Mouse (Mus musculus): ENCODE results near the gene Pxmp2.

DNA sequence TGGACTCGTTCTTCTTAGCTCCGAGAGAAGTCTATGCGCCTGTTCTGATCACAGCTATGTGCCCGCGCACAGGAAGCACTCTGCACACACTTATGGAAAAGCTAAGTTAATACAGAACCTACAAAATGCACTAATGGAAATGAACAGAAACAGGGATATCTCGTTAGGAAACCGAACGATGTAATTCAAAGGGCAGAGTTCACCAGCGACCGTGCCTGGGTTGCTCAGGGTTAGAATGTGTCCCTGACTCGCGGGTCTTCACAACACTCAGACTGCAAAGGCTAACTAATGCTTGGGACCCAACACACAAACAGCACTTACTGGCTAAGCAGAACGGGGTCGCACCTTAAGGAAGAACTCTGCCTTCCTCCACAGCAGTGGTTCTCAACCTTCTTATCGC is 830 bp downstream of the Pxmp2 start:
- TF ChIP-seq CTCF (IDR thresholded peaks at IDR 0.05; ENCODE audit: extremely low read depth, insufficient read length, insufficient replicate concordance, low read depth, low read length) = no peak
- TF ChIP-seq POLR2A (IDR thresholded peaks at IDR 0.05; ENCODE audit: low read depth, low read length) = no peak
